Mouse (Mus musculus) liver, embryonic 13.5 days (tissue): ENCODE results near the gene Fhdc1. TPM values are rescaled to one million over a fixed set of nuclear protein-coding genes. Genes with fewer than 3 reads are reported as not detected.

Experiments
- ATAC-seq: fragments of 200-750 bp; cut with Nextera tagmentation; 2 replicates; pipeline ENCODE4 v1.8.0; 2017; ENCODE audit warnings: low read depth, mild to moderate bottlenecking, moderate number of reproducible peaks, moderate library complexity
- DNase-seq: peaks from one replicate; pipeline ENCODE4 v3.0.0; 2022
- H3K27ac ChIP-seq: fragments of 300-500 bp; sonication (generic); 2 replicates; pipeline ENCODE4 v1.5.1; 2015; ENCODE audit warnings: moderate library complexity, mild to moderate bottlenecking, inconsistent platforms
- H3K27me3 ChIP-seq: fragments of 300-500 bp; sonication (generic); 2 replicates; pipeline ENCODE4 v1.6.1; 2015; ENCODE audit warnings: mild to moderate bottlenecking, inconsistent platforms
- H3K36me3 ChIP-seq: fragments of 300-500 bp; sonication (generic); 2 replicates; pipeline ENCODE4 v1.6.1; 2015; ENCODE audit warnings: mild to moderate bottlenecking, inconsistent platforms
- H3K4me1 ChIP-seq: fragments of 300-500 bp; sonication (generic); replicated peaks from 2 replicates; pipeline ENCODE4 v1.6.1; 2015; ENCODE audit warnings: inconsistent platforms
- H3K4me2 ChIP-seq: fragments of 300-500 bp; sonication (generic); 2 replicates; pipeline ENCODE4 v1.6.1; 2015; ENCODE audit warnings: inconsistent platforms, mild to moderate bottlenecking, moderate library complexity
- H3K4me3 ChIP-seq: fragments of 300-500 bp; sonication (generic); replicated peaks from 2 replicates; pipeline ENCODE4 v1.5.1; 2015; ENCODE audit warnings: mild to moderate bottlenecking, inconsistent platforms
- H3K9ac ChIP-seq: fragments of 300-500 bp; sonication (generic); 2 replicates; pipeline ENCODE4 v1.6.1; 2015; ENCODE audit warnings: mild to moderate bottlenecking, inconsistent platforms
- H3K9me3 ChIP-seq: fragments of 300-500 bp; sonication (generic); replicated peaks from 2 replicates; pipeline ENCODE4 v1.6.1; 2016; ENCODE audit warnings: inconsistent platforms
- WGBS: fragments of 180-500 bp; shearing (Covaris S2); methylation state at CpG from one replicate; pipeline ENCODE4 v1.1.7; 2015; ENCODE audit not compliant: insufficient replicate concordance; 5-methylcytosine and 5-hydroxymethylcytosine counted together
- polyA plus RNA-seq: library from polyadenylated mRNA; unstranded; fragments of >200 nt; fragmentation: Nextera tagmentation; extraction: Ambion mirVana; gene quantifications from 2 replicates; pipeline ENCODE4 v1.2.1, GENCODE M21; 2015

The Fhdc1 gene
- polyA plus RNA-seq, 1 experiment from 2014 or later, result 30.2 TPM

GRCm38 (mm10) chr3:84431257-84431656, 49.0 kb downstream of the Fhdc1 start:
- no peak overlapping the region for H3K27ac ChIP-seq
- DNase-seq (no peak), ATAC-seq (no peak)
- peaks cover 20% of the 10 kb centered on the region for H3K4me1 ChIP-seq
- H3K9me3 ChIP-seq, result no peaks in the 10 kb centered on the region
- 67% methylated on average over 5 of the region's 5 CpGs for WGBS
- H3K4me3 ChIP-seq, result no peak overlapping the region
- H3K9ac ChIP-seq, result no peak overlapping the region
- no peaks in the 10 kb centered on the region for H3K36me3 ChIP-seq
- peaks cover 58% of the 10 kb centered on the region for H3K27me3 ChIP-seq
- no peak overlapping the region for H3K4me2 ChIP-seq

GRCm38 (mm10) chr3:84430152-84430551, 50.1 kb downstream of the Fhdc1 start:
- DNase-seq (no peak), ATAC-seq (no peak)
- Histone ChIP-seq H3K27ac (no peak overlapping the region), H3K9me3 (no peaks in the 10 kb centered on the region), H3K4me2 (no peak overlapping the region), H3K27me3 (peaks cover 55% of the 10 kb centered on the region), H3K36me3 (no peaks in the 10 kb centered on the region), H3K4me3 (no peak overlapping the region), H3K4me1 (peaks cover 14% of the 10 kb centered on the region), H3K9ac (no peak overlapping the region)
- WGBS, result 29% methylated on average over 2 of the region's 2 CpGs

- no peaks in the 10 kb centered on the region for H3K36me3 ChIP-seq
- H3K4me1 ChIP-seq, result peaks cover 12% of the 10 kb centered on the region; the same call in 1 of the 2 replicates
- H3K4me2 ChIP-seq, result no peak overlapping the region
- ATAC-seq (0 out of 2 replicates have a peak, but pooled peaks have one; percentile 25), DNase-seq (no peak)
- no peak overlapping the region for H3K27ac ChIP-seq
- H3K9ac ChIP-seq, result no peak overlapping the region
- H3K9me3 ChIP-seq, result no peaks in the 10 kb centered on the region
- WGBS, result 79% methylated on average over 12 of the region's 12 CpGs
- H3K4me3 ChIP-seq, result no peak overlapping the region
- H3K27me3 ChIP-seq, result peaks cover 55% of the 10 kb centered on the region
Observed at GRCm38 (mm10) chr3:84428994-84429725, 51.1 kb downstream of the Fhdc1 start.

DNA sequence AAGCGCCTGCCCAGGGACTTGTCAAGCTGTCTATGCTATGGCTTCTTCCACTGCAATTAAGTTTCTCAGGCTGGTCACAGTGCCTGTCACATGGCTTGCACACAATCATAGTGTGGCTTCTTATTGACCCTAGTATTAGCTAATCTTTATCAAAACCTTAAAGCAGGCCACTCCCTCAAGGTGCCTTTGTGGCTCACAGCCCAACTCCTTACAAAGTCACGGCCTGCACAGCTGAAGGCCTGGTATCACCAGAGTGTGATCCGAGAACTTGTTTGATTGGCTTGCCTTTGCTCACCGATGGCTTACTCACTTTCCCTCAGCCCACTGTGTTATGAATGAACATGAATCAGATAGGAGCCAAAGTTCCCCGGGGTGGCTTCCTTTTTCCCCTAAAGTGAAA, 52.5 kb downstream of the Fhdc1 start:
- 56% methylated on average over 5 of the region's 5 CpGs for WGBS
- peaks cover 12% of the 10 kb centered on the region; the same call in 1 of the 2 replicates for H3K4me1 ChIP-seq
- no peaks in the 10 kb centered on the region for H3K36me3 ChIP-seq
- no peak overlapping the region for H3K27ac ChIP-seq
- no peak overlapping the region for H3K4me2 ChIP-seq
- no peak for DNase-seq
- ATAC-seq, result no peak
- H3K9me3 ChIP-seq, result no peaks in the 10 kb centered on the region
- peaks cover 45% of the 10 kb centered on the region for H3K27me3 ChIP-seq
- H3K9ac ChIP-seq, result no peak overlapping the region
- H3K4me3 ChIP-seq, result no peak overlapping the region

- Histone ChIP-seq H3K36me3 (no peaks in the 10 kb centered on the region), H3K9me3 (no peaks in the 10 kb centered on the region), H3K4me2 (no peak overlapping the region), H3K27ac (no peak overlapping the region), H3K4me3 (no peak overlapping the region), H3K27me3 (peaks cover 21% of the 10 kb centered on the region), H3K9ac (no peak overlapping the region), H3K4me1 (no peaks in the 10 kb centered on the region)
- no peak for ATAC-seq
- no peak for DNase-seq
- WGBS, result 57% methylated on average over 5 of the region's 5 CpGs
Observed at GRCm38 (mm10) chr3:84422340-84422739, 57.9 kb downstream of the Fhdc1 start.

GRCm38 (mm10) chr3:84413868-84414267, 66.4 kb downstream of the Fhdc1 start:
- H3K9me3 ChIP-seq, result no peaks in the 10 kb centered on the region
- H3K4me2 ChIP-seq, result peak overlapping the region; percentile 53
- H3K4me3 ChIP-seq, result no peak overlapping the region
- peak overlapping the region; percentile 54 for H3K9ac ChIP-seq
- peaks cover 41% of the 10 kb centered on the region for H3K4me1 ChIP-seq
- no peaks in the 10 kb centered on the region for H3K36me3 ChIP-seq
- ATAC-seq, result peak; percentile 81
- peak; percentile 49 for DNase-seq
- no peaks in the 10 kb centered on the region for H3K27me3 ChIP-seq
- WGBS, result 16% methylated on average over 4 of the region's 4 CpGs
- peak overlapping the region; percentile 79 for H3K27ac ChIP-seq

- peak overlapping the region; percentile 54 for H3K9ac ChIP-seq
- H3K27ac ChIP-seq, result peak overlapping the region; percentile 79
- DNase-seq (peak; percentile 51), ATAC-seq (peak; percentile 54)
- no peaks in the 10 kb centered on the region for H3K27me3 ChIP-seq
- 21% methylated on average over 5 of the region's 5 CpGs for WGBS
- peak overlapping the region; percentile 53 for H3K4me2 ChIP-seq
- H3K9me3 ChIP-seq, result no peaks in the 10 kb centered on the region
- no peaks in the 10 kb centered on the region for H3K36me3 ChIP-seq
- peaks cover 46% of the 10 kb centered on the region for H3K4me1 ChIP-seq
- no peak overlapping the region for H3K4me3 ChIP-seq
Observed at GRCm38 (mm10) chr3:84412920-84413319, 67.3 kb downstream of the Fhdc1 start.

- WGBS, result 67% methylated on average over 3 of the region's 3 CpGs
- H3K9ac ChIP-seq, result peak overlapping the region; percentile 41; the same call in 1 of the 2 replicates
Observed at GRCm38 (mm10) chr3:84409474-84409862, 70.8 kb downstream of the Fhdc1 start.

DNA sequence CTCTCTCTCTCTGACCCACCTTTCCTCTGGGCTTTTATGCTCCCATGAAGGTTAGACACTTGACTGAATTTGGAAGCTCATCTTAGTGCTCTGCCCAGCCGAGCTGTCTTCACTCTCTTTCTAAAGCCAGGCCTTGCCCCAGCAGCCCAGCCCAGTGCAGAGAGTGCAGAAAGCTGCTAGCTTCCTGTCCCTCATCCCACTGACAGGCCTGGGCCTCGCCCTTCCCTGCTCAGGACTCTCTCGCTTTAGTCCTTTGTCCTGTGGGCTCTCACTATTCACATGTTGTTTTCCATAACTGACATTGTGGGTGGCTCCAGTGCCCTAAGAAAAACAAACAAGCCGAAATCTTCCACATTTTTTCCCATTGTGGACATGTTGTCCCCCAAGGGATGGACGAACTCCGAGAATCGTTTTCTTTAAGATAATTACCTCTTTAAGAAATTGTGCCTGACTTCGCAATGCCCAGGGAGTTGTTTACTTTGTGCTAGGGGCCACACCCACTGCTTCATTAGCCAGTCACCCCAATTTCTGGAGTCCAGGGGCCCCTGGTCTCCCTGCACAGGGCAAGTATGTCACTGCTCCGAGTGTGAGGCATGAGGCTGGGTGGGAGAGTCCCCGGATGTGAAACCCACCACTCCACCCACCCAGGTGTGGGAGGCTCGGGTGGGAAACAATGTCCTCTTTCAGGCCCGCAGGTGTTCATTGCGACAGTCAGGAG, 71.3 kb downstream of the Fhdc1 start:
- no peaks in the 10 kb centered on the region for H3K9me3 ChIP-seq
- peak overlapping the region; percentile 55 for H3K27ac ChIP-seq
- H3K9ac ChIP-seq, result peak overlapping the region; percentile 41; the same call in 1 of the 2 replicates
- H3K4me1 ChIP-seq, result peaks cover 36% of the 10 kb centered on the region
- H3K4me3 ChIP-seq, result no peak overlapping the region
- DNase-seq (no peak), ATAC-seq (no peak)
- H3K27me3 ChIP-seq, result peaks cover 16% of the 10 kb centered on the region
- no peaks in the 10 kb centered on the region for H3K36me3 ChIP-seq
- no peak overlapping the region for H3K4me2 ChIP-seq
- 61% methylated on average over 13 of the region's 13 CpGs for WGBS

More at GRCm38 (mm10) chr3:84409474-84409862, 70.8 kb downstream of the Fhdc1 start:
- Histone ChIP-seq H3K36me3 (no peaks in the 10 kb centered on the region), H3K4me2 (no peak overlapping the region), H3K9me3 (no peaks in the 10 kb centered on the region), H3K4me1 (peaks cover 41% of the 10 kb centered on the region), H3K27ac (peak overlapping the region; percentile 43; the same call in 1 of the 2 replicates), H3K27me3 (peaks cover 11% of the 10 kb centered on the region), H3K4me3 (no peak overlapping the region)
- DNase-seq (no peak), ATAC-seq (no peak)

GRCm38 (mm10) chr3:84405523-84405922, 74.7 kb downstream of the Fhdc1 start:
- ATAC-seq (no peak), DNase-seq (no peak)
- Histone ChIP-seq H3K36me3 (no peaks in the 10 kb centered on the region), H3K4me2 (no peak overlapping the region), H3K27me3 (peaks cover 25% of the 10 kb centered on the region), H3K4me1 (peaks cover 15% of the 10 kb centered on the region), H3K9me3 (no peaks in the 10 kb centered on the region), H3K27ac (no peak overlapping the region), H3K4me3 (no peak overlapping the region), H3K9ac (no peak overlapping the region)
- 73% methylated on average over 4 of the region's 4 CpGs for WGBS

- H3K4me1 ChIP-seq, result peaks cover under 1% of the 10 kb centered on the region
- no peaks in the 10 kb centered on the region for H3K36me3 ChIP-seq
- no peak overlapping the region for H3K4me3 ChIP-seq
- no peak overlapping the region for H3K27ac ChIP-seq
- H3K27me3 ChIP-seq, result peaks cover 32% of the 10 kb centered on the region
- no peaks in the 10 kb centered on the region for H3K9me3 ChIP-seq
- no peak for DNase-seq
- H3K4me2 ChIP-seq, result no peak overlapping the region
- WGBS, result 65% methylated on average over 5 of the region's 5 CpGs
- ATAC-seq, result no peak
- H3K9ac ChIP-seq, result no peak overlapping the region
Observed at GRCm38 (mm10) chr3:84403389-84403788, 76.8 kb downstream of the Fhdc1 start.
